Mouse (Mus musculus) stomach, postnatal 0 days (tissue): ENCODE results near the gene Nkx2-9.

Experiments
- CTCF ChIP-seq: IDR thresholded peaks from 2 replicates; pipeline ENCODE4 v1.5.1; 2016; ENCODE audit warnings: antibody characterized with exemption, low read depth, mild to moderate bottlenecking, moderate library complexity
- EP300 ChIP-seq: optimal IDR thresholded peaks from 2 replicates; pipeline ENCODE3; 2016; ENCODE audit warnings: antibody characterized with exemption

- no peak for TF ChIP-seq CTCF
- TF ChIP-seq EP300: no peak
These were observed 350 bp upstream of the Nkx2-9 start for GRCm38 (mm10) chr12:56613438-56613830.
